Mouse (Mus musculus) c-Kit-positive CD71-positive TER-119-positive erythroid progenitor cells, embryonic 14.5 days (primary cell): ENCODE data around the gene Gpr84.

ENCODE experiments used
- DNase-seq: peaks from one replicate; pipeline ENCODE4 v3.0.0-alpha.2; 2013; ENCODE audit warnings: low spot score

Gene Gpr84

GRCm38 (mm10) chr15:103305792-103306645 is 4.4 kb downstream of the Gpr84 start:
- DNase-seq, result no peak

- peak; percentile 77 for DNase-seq
Observed at GRCm38 (mm10) chr15:103305070-103305678, 5.2 kb downstream of the Gpr84 start.

- DNase-seq, result no peak
Observed at GRCm38 (mm10) chr15:103304616-103304969, 5.8 kb downstream of the Gpr84 start.

- DNase-seq, result no peak
Observed at GRCm38 (mm10) chr15:103303916-103304615, 6.3 kb downstream of the Gpr84 start.

- no peak for DNase-seq
Observed at GRCm38 (mm10) chr15:103302341-103303021, 7.9 kb downstream of the Gpr84 start.

GRCm38 (mm10) chr15:103301547-103302340 is 8.7 kb downstream of the Gpr84 start:
- DNase-seq, result no peak

- no peak for DNase-seq
Observed at GRCm38 (mm10) chr15:103301046-103301445, 9.4 kb downstream of the Gpr84 start.

- DNase-seq, result no peak
Observed at GRCm38 (mm10) chr15:103300560-103300959, 9.9 kb downstream of the Gpr84 start.

GRCm38 (mm10) chr15:103300067-103300471 is 10.3 kb downstream of the Gpr84 start:
- no peak for DNase-seq

GRCm38 (mm10) chr15:103299644-103300043 is 10.8 kb downstream of the Gpr84 start:
- DNase-seq, result no peak

GRCm38 (mm10) chr15:103298861-103299616 is 11.4 kb downstream of the Gpr84 start:
- no peak for DNase-seq

- DNase-seq, result no peak
Observed at GRCm38 (mm10) chr15:103298026-103298425, 12.4 kb downstream of the Gpr84 start.

- DNase-seq, result no peak
Observed at GRCm38 (mm10) chr15:103297313-103297712, 13.1 kb downstream of the Gpr84 start.

- DNase-seq, result no peak
Observed at GRCm38 (mm10) chr15:103295851-103296250, 14.6 kb downstream of the Gpr84 start.

- no peak for DNase-seq
Observed at GRCm38 (mm10) chr15:103294649-103295048, 15.8 kb downstream of the Gpr84 start.

GRCm38 (mm10) chr15:103293375-103293774 is 17.0 kb downstream of the Gpr84 start:
- DNase-seq, result no peak

GRCm38 (mm10) chr15:103292673-103293345 is 17.6 kb downstream of the Gpr84 start:
- no peak for DNase-seq

- DNase-seq, result no peak
Observed at GRCm38 (mm10) chr15:103290843-103291242, 19.6 kb downstream of the Gpr84 start.

- no peak for DNase-seq
Observed at GRCm38 (mm10) chr15:103290417-103290816, 20.0 kb downstream of the Gpr84 start.

- no peak for DNase-seq
Observed at GRCm38 (mm10) chr15:103289600-103289999, 20.8 kb downstream of the Gpr84 start.
